Mouse (Mus musculus) testis, adult 2 months (tissue): ENCODE measurements at regions not wholly inside any gene's neighbourhood (a gene's known extent, or its start where the extent isn't known, plus 50 kb on each side); places are given as distances from the start of the nearest gene placed in this dataset.

Experiments used
- CTCF ChIP-seq: fragments of 200-500 bp; IDR thresholded peaks from 2 replicates; pipeline ENCODE4 v1.5.1; 2012; ENCODE audit warnings: low read depth, mild to moderate bottlenecking, inconsistent platforms, low read length, moderate library complexity; ENCODE audit not compliant: control insufficient read depth, insufficient read depth, insufficient replicate concordance
- POLR2A ChIP-seq: fragments of 200-500 bp; IDR thresholded peaks from 2 replicates; pipeline ENCODE4 v1.6.1; 2012; ENCODE audit warnings: low read depth, mild to moderate bottlenecking, inconsistent platforms, low read length, moderate library complexity; ENCODE audit not compliant: control insufficient read depth

DNA sequence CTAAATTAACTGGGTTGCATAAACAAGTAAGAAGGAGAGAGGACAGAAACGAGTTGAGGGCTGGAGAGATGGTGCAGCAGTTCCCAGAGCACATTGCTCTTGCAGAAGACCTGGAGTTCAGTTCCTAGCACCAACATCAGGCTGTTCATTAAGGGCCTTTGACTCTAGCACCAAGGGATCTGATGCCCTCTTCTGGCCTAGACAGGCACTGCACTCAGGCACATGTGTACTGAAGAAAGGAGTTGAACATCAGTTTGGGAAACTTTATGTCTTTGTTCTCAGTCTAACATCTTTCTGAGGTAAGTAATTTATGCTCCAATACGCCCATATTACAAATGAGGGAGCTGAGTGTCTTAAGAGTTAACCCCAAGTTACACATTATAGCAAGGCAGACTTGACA, 226.5 kb upstream of the Nxpe4 start:
- no peak for TF ChIP-seq POLR2A
- TF ChIP-seq CTCF, result peak; percentile 38; the same call in 1 of the 2 replicates
